Mouse (Mus musculus): ENCODE results near the gene Cavin1. TPM values are rescaled to one million over a fixed set of nuclear protein-coding genes. Genes with fewer than 3 reads are reported as not detected.
"Not testable (repeated sequence)": the region's sequence is repeated elsewhere in the genome, so short reads cannot be mapped to it uniquely, and the experiment has no call there.

Cavin1 gene
- polyA plus RNA-seq (2012; rRNA removed), result 27.4 and 42.8 TPM in 2 replicates

DNA sequence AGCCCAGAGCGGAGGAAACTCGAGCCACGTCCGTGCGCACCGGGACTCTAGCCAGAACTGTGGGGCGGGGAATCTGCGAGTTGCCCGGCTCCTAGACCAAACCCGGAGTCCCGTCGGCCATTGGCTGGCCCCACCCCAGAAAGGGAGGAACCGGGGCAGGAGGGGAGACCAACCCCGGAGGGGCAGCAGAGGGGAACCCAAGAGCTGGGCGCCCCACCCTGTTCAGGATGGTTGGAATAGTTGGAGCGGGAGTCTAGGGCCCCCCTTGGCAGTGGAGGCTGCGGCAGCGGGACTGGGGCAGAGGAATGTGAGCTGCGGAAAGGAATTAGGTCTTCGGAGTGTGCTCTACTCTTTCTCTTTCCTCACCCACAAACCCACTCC lies at the start of gene Cavin1:
Cavin1 (minus strand) TSS at position 331 of the 381 bp plus-strand sequence.
- Histone ChIP-seq H3K4me3 (ENCODE audit: low read depth, low read length) (peak within 1 kb of the TSS; percentile 66), H3K27me3 (ENCODE audit: control insufficient read depth, insufficient read depth, low read length) (peaks cover 21% of the 10 kb centered on the region), H3K4me1 (ENCODE audit: control insufficient read depth, insufficient read depth, insufficient read length, low read length) (peaks cover 6% of the 10 kb centered on the region), H3K36me3 (ENCODE audit: control insufficient read depth, insufficient read depth, low read length) (no peaks in the 10 kb centered on the region), H3K27ac (ENCODE audit: insufficient read depth, low read depth, low read length) (peak within 1 kb of the TSS; percentile 64)
- 9% methylated on average over 20 of the region's 20 CpGs for WGBS
- TF ChIP-seq CTCF (IDR thresholded peaks at IDR 0.05; ENCODE audit: extremely low read depth, insufficient read length, insufficient replicate concordance, low read depth, low read length) (no peak), POLR2A (IDR thresholded peaks at IDR 0.05; ENCODE audit: low read depth, low read length) (peak; percentile 39; the same call in 1 of the 2 replicates)

DNA sequence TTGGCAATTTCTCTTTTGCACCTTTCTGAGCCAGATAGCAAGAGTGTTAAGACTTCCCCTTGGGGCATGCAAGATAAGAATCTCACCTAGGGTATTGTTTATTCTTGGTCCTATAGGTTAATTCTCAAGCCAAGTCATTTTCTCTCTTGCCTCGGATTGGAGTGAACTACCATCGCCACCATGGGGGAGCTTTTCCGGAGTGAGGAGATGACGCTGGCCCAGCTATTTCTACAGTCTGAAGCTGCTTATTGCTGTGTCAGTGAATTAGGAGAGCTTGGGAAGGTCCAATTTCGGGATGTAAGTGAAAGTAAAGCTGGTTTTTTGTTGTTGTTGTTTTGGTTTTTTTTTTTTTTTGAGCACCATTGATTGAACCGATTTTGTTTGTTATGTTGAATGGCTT lies 41.0 kb upstream of the Cavin1 start:
- Histone ChIP-seq H3K4me3 (ENCODE audit: low read depth, low read length) (no peak overlapping the region), H3K27me3 (ENCODE audit: control insufficient read depth, insufficient read depth, low read length) (no peaks in the 10 kb centered on the region), H3K4me1 (ENCODE audit: control insufficient read depth, insufficient read depth, insufficient read length, low read length) (no peaks in the 10 kb centered on the region), H3K27ac (ENCODE audit: insufficient read depth, low read depth, low read length) (no peak overlapping the region), H3K36me3 (ENCODE audit: control insufficient read depth, insufficient read depth, low read length) (peaks cover 12% of the 10 kb centered on the region)
- WGBS, result 79% methylated on average over 6 of the region's 6 CpGs
- no peak for TF ChIP-seq POLR2A (IDR thresholded peaks at IDR 0.05; ENCODE audit: low read depth, low read length)
- TF ChIP-seq CTCF (IDR thresholded peaks at IDR 0.05; ENCODE audit: extremely low read depth, insufficient read length, insufficient replicate concordance, low read depth, low read length), result no peak

DNA sequence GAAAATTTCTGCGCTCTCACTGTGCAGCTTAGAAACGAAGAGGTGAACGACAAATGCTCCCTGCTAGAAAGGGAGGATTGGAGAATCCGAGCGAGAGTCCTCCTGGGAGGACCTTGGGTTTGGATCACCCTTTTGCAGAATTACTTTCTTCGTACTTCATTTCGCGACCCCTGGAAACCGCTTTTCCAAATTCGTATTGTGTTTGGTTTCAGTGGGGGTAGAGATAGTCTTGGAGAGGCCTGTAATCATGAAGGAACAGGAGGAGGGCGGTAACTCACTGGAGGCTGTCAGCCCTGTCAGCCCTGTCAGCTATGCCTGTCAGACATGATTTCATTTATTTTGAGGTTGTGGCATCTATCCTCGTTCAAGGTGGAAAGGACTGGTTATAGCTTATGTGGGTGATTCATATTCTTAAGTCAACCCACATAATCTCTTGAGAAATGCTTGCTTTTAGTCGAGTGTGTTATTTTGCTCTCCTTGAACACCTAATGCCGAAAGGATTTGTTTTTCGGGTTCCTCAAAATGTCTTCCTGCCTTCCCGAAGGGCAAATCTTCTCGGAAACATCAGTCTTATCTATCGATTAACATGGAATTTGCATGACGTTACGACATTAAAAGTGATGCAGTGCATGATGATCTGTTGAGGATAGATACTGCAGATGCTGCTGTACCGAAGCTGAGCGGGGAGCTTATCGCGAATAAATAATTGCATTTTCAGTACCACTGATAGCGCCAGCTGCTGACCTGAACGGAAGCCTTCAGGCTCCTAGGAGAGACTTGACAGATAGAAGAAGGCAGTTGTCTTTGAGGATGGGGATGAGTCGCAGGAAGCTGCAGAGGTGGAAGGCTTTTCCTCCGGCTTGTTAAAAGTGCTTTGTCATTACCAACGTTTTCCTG lies 39.4 kb upstream of the Cavin1 start:
- H3K4me1 ChIP-seq (ENCODE audit: control insufficient read depth, insufficient read depth, insufficient read length, low read length), result no peaks in the 10 kb centered on the region
- peak overlapping the region; percentile 83 for H3K4me3 ChIP-seq (ENCODE audit: low read depth, low read length)
- peaks cover 12% of the 10 kb centered on the region for H3K36me3 ChIP-seq (ENCODE audit: control insufficient read depth, insufficient read depth, low read length)
- whole genome bisulfite sequencing, result 3% methylated on average over 29 of the region's 29 CpGs
- H3K27me3 ChIP-seq (ENCODE audit: control insufficient read depth, insufficient read depth, low read length), result no peaks in the 10 kb centered on the region
- H3K27ac ChIP-seq (ENCODE audit: insufficient read depth, low read depth, low read length), result peak overlapping the region; percentile 65
- TF ChIP-seq POLR2A (IDR thresholded peaks at IDR 0.05; ENCODE audit: low read depth, low read length) (no peak), CTCF (IDR thresholded peaks at IDR 0.05; ENCODE audit: extremely low read depth, insufficient read length, insufficient replicate concordance, low read depth, low read length) (no peak)

DNA sequence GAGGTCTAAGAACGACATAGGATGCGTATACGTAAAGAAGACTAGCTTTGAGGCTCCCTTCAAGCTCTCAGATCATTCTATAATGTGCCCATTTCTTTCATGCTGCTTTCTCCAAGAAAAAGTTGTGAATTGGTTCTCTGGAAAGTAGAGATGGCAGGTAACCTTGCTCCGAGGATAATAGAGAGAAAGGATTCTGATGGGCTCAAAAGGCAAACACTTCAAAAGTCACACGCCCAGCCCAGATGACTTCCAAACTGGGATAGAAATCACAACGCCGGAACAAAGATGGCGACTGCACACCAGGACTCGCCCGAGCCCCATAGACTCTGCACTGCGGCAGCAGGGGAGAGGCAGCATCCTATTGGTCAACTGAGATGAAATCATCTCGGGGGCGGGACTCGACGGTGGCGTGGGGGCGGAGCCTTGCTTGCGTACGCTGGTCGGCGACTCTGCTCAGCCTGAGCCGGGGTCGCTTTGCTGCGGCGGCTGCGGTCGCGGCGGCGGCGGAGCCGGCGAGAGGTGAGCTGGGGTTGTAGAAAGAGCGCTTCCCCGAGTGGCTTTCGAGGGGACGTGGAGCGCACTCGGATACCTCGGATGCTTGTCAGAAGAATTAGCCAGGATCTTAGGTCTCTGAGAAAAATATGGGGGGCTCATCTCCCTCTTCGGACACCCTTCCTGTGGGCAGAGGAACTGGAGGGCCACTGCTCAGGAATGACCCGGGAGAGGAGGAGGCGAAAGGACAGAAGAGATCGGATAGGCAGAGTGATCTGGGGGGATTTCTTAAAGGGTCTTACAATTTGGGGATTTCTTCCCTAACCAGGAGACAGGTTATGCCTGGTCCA lies 38.6 kb upstream of the Cavin1 start, which contains the start of gene Atp6v0a1:
Atp6v0a1 (plus strand) TSS at position 407 of the 842 bp plus-strand sequence.
- Histone ChIP-seq H3K36me3 (ENCODE audit: control insufficient read depth, insufficient read depth, low read length) (peaks cover 9% of the 10 kb centered on the region), H3K27me3 (ENCODE audit: control insufficient read depth, insufficient read depth, low read length) (no peaks in the 10 kb centered on the region), H3K27ac (ENCODE audit: insufficient read depth, low read depth, low read length) (peak within 1 kb of the TSS; percentile 94), H3K4me3 (ENCODE audit: low read depth, low read length) (peak within 1 kb of the TSS; percentile 83), H3K4me1 (ENCODE audit: control insufficient read depth, insufficient read depth, insufficient read length, low read length) (no peaks in the 10 kb centered on the region)
- peak; percentile 89 for TF ChIP-seq POLR2A (IDR thresholded peaks at IDR 0.05; ENCODE audit: low read depth, low read length)
- no peak for TF ChIP-seq CTCF (IDR thresholded peaks at IDR 0.05; ENCODE audit: extremely low read depth, insufficient read length, insufficient replicate concordance, low read depth, low read length)
- WGBS, result under 1% methylated on average over 44 of the region's 44 CpGs

DNA sequence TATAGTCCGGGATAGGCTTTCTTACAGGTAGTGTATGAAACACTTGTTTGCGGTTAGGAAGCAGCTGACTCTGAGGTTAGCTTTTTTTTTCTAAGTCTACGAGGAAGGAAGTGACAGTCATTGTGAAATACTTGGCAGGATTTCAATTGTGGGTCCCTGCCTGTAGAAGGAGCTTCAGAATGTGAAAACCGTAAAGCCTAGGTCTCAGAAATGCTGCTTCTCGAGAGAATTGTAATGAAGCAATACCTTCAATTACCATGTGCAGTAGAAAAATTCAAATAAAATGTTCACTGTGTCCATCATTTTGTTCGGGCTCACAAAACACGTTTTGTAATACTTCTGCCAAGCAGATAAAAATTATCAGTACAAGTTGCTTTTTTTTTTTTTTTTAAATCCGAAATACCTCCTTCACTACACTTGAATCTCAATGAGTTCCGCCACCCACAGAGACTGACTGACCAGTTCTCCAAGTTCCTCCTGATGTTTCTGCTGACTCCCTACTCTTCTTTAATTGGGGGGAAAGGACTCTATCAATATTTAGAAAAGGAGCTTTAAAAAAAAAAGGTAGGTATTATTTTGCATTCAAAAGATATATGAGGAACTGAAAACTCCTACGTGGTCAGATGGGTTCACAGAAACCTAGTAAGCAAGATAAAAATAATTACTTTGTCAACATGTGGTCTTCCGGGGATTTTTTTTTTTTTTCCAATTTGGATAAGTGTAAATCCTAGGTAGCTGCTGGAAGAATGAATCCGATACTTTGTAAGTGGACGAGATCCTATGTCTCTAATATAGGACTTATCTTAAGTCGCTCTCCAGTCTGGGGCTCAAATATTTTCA lies 37.7 kb upstream of the Cavin1 start:
- Histone ChIP-seq H3K4me3 (ENCODE audit: low read depth, low read length) (no peak overlapping the region), H3K36me3 (ENCODE audit: control insufficient read depth, insufficient read depth, low read length) (peaks cover 7% of the 10 kb centered on the region), H3K27me3 (ENCODE audit: control insufficient read depth, insufficient read depth, low read length) (no peaks in the 10 kb centered on the region), H3K27ac (ENCODE audit: insufficient read depth, low read depth, low read length) (peak overlapping the region; percentile 94), H3K4me1 (ENCODE audit: control insufficient read depth, insufficient read depth, insufficient read length, low read length) (no peaks in the 10 kb centered on the region)
- TF ChIP-seq POLR2A (IDR thresholded peaks at IDR 0.05; ENCODE audit: low read depth, low read length) (no peak), CTCF (IDR thresholded peaks at IDR 0.05; ENCODE audit: extremely low read depth, insufficient read length, insufficient replicate concordance, low read depth, low read length) (no peak)
- WGBS, result 8% methylated on average over 14 of the region's 14 CpGs

DNA sequence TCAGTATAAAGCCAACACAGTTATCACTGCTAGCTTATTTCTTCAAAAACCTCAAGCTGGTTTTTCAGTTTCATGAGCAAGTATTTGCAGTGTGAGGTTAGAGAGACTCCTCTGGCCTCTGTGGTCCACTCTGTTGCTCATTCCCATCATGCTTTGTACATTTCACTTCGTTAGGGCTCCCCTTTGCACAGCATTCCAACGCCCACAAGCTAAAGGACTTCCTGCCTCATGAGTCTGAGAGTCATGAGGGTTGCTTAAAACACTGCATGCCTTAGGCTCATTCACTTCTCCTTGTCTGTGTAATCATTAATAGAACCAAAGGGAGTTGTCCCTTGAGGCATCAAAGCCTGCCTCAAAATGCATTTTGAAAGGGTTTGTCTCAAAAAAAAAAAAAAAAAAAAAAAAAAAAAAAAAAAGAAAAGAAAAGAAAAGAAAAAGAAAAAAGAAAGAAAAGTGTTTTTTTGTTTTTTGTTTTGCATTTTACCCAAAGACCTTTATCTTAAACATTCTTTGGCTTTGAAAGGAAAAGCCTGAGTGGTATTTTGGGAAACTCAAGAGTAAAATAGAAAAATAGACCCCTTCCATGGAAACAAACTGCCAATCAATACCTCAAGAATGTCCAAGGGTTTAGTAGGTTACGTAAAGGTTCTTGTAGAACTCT lies 32.5 kb upstream of the Cavin1 start:
- Histone ChIP-seq H3K4me1 (ENCODE audit: control insufficient read depth, insufficient read depth, insufficient read length, low read length) (peaks cover 2% of the 10 kb centered on the region; the same call in 1 of the 2 replicates), H3K27ac (ENCODE audit: insufficient read depth, low read depth, low read length) (no peak overlapping the region), H3K27me3 (ENCODE audit: control insufficient read depth, insufficient read depth, low read length) (no peaks in the 10 kb centered on the region), H3K36me3 (ENCODE audit: control insufficient read depth, insufficient read depth, low read length) (no peaks in the 10 kb centered on the region), H3K4me3 (ENCODE audit: low read depth, low read length) (no peak overlapping the region)
- 34% methylated on average over 3 of the region's 3 CpGs for WGBS
- TF ChIP-seq POLR2A (IDR thresholded peaks at IDR 0.05; ENCODE audit: low read depth, low read length) (no peak), CTCF (IDR thresholded peaks at IDR 0.05; ENCODE audit: extremely low read depth, insufficient read length, insufficient replicate concordance, low read depth, low read length) (no peak)

DNA sequence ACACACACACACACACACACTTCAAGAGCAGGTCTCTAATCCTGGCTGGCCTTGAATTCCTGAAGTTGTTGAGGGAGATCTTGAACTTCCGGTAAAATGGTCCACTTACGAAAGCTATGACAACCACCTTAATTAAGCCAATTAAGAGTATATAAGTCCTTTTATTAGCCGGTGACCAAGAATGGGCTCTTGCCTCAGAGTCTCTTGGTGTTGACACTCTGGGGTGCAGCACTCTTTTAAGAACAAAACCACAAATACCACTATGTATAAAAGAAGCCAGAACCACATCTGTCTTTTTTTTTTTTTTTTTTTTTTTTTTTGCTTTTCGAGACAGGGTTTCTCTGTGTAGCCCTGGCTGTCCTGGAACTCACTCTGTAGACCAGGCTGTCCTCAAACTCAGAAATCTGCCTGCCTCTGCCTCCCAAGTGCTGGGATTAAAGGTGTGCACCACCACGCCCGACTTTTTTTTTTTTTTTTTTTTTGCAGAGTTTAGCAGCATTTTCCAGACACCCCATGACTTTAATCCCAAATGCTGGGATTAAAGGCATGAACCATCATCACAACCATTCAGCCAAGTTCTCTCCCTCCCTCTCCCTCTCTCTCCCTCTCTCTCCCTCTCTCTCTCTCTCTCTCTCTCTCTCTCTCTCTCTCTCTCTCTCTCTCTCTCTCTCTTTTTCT lies 31.3 kb upstream of the Cavin1 start:
- 54% methylated on average over 6 of the region's 6 CpGs for WGBS
- not testable (repeated sequence) for H3K27me3 ChIP-seq (ENCODE audit: control insufficient read depth, insufficient read depth, low read length); H3K27ac ChIP-seq (ENCODE audit: insufficient read depth, low read depth, low read length); H3K36me3 ChIP-seq (ENCODE audit: control insufficient read depth, insufficient read depth, low read length); H3K4me1 ChIP-seq (ENCODE audit: control insufficient read depth, insufficient read depth, insufficient read length, low read length); H3K4me3 ChIP-seq (ENCODE audit: low read depth, low read length)
